Mouse (Mus musculus) adipocyte (in vitro differentiated cells): ENCODE results near the gene Nup210l.

Source experiments
- DNase-seq: peaks from one replicate; pipeline ENCODE4 v3.0.0-alpha.2; 2016; ENCODE audit warnings: low spot score

Gene Nup210l

DNA sequence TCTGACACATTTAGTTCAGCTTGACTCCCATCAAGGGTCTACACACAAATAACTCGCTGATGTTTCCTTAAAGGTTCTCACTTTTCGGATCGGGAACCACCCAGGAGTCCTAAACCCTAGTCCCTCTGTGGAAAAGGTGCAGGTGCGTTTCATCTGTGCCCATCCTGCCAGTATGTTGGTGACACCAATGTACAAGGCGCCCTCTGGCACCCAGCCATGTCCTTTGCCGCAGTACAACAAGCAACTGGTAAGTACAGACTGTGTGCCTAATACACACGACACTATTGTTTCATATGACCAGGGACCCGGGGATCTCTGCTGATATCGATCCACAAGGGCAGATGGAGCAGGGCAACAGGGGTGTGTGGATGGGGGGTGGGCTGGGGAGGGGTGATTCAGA is 55.8 kb downstream of the Nup210l start:
- no peak for DNase-seq

DNA sequence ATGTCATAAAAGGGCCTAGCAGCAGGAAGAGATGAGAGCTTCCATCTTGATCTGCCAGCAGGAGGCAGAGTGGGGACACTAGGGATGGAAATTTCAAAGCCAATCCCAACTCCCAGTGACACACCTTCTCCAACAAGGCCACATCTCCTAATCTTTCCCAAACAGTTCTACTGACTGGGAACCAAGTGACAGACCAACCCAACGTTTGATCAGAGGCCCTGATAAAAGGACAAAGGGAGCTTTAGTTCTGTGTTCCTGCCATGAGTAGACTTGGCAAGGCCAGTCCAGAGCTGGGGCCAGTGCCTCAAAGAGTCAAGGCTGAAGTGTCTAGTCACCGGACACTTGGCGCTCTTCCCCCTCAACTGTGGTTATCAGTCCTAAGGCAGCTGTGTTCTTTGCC is 57.6 kb downstream of the Nup210l start:
- no peak for DNase-seq

DNA sequence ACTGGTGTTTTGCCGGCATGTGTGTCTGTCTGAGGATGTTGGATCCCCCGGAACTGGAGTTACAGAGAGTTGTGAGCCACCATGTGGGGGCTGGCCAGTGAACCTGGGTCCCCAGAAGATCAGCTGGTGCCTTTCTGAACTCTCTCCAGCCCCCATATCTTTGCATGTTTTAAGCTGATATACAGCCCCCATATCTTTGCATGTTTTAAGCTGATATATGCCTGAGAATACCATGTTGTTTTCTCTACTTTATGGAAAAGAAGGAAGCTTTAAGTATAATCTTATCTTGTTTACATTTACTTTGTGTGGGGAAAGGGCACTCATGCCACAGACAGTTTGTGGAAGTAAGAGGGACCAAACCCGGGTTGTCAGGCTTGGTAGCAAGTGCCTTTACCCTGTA is 75.6 kb downstream of the Nup210l start:
- DNase-seq: no peak

DNA sequence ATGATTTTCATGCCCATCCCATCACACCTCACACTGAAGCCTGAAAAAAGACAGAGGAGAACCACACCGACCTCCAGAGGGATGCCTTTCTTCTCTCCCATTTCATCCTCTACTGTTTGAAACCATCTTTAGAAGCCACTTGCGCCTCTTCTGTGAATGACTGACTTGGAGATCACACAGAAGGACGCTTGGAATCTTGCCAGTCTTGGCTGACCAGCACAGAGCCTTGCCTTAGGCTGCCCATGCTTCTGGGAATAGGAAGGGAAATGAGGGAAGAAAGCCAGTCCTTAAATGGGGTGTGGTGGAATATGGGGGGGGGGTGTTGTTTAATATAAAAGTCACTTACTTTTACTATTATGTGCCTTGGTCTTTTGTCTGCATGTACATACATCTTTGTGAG is 79.6 kb downstream of the Nup210l start:
- peak; percentile 34 for DNase-seq

DNA sequence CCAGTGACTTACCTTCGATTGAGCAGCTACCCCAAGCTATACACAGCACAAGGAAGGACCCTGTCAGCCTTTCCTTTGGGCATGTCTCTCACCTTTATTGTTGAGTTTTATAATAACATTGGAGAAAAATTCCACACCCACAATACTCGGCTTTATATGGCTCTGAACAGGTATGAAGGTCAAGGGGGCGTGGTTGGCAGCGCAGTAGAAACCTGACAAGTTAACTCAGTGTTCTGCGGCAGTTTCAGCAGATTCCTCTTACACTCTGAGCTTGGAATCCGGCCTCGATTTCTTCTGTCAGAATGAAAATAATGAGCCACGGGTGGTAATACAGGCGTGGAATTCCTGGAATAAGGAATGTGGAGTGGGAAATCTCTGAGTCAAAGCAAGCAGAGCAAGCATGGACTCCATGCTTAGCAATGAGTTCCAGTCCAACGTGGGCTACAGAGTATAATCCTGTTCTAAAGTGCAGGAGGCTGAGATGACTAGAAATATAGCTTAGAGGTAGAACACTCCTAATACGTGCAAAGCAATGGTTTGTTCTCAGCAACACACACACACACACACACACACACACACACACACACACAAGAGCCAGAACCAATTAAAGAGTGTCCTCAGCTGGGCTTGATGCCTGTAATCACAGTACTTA is 87.1 kb downstream of the Nup210l start:
- no peak for DNase-seq

DNA sequence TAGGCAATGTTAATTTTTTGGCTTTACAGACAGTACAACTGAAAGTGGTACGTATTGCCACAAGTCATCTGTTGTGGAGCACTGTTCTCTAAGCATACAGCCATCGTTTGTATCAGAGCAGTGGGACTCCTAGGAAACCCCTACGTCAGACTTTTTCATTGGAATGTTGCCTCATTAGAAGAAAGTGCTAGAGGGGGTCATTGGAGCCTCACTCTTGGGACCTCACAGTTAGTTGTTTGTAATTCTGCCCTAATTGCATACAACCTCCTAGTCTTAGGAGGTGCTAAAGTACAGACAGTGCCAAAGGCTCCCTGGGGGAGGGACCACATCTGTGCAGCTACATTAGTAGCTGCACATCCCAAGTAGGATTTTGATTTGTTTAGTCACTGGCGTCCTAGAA is 90.8 kb downstream of the Nup210l start:
- DNase-seq: no peak

DNA sequence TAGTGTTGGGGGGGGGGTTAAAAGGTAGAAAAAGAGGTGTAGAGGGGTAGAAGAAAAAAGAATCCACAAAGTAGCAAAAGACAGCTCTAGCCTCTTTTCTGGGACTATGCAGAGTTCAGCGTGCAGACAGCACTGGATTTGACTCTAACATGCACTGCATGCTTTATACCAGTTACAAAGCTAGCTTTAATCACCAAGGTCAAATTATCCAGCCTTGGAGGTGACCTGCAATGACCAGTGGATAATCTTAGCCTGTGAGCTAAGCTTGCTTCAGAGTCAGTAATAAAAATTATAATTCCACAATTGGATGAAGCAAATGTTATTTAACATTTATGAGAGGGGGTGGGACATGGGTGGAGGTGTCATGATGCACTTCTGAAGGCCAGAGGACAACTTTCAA is 91.7 kb downstream of the Nup210l start:
- no peak for DNase-seq

DNA sequence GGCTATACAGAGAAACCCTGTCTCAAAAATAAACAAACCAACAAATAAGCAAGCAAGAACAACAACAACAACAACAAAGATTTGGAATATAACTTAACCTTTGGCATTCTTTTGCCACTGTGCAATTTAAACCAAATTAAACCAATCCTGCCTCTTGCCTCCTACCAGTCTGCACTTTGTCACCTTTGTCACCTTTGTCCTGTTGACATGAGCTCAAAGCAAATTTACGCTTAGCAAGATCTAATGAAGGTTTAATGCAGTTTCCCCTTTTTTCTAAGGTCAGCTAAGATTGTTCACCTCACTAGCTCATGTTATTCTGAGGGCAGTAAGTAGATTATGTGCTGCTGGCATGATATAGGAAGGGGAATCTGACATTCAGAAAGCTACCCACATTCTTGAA is 93.6 kb downstream of the Nup210l start:
- DNase-seq: no peak

DNA sequence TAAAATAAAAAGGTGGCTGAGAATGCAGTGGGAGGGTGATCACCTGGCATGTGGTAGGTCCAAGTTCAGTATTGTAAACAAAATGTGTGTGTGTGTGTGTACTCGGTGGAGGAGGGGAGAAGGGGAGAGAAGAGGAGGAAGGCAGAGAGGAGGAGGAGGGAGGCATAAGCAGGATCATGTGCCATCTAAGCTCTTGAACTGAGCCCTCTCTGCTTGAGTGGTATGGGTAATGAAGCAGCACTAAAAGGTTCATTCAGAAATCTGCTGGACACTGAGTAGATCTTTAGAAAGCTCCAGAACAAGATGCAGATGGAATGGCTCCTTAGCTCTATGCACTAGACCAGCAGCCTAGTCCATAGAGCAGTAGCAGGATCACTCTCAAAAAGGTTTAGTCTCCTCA is 99.0 kb downstream of the Nup210l start:
- no peak for DNase-seq

DNA sequence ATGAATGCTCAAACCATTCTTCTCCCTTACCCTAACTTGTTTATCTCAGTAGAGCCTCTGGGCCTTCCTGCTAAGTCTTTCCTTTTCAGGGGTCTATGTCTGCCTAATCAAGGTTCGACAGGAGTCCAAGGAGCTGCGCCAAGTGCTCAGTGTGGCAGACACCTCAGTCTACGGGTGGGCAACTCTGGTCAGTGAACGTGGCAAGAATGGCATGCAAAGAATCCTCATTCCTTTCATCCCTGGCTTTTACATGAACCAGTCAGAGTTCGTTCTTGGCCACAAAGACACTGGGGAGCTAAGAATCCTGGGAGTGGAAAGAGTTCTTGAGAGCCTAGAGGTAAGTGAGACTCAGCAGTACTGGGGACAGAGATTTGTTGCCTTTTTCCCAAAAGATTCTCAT is 99.7 kb downstream of the Nup210l start:
- DNase-seq: no peak

DNA sequence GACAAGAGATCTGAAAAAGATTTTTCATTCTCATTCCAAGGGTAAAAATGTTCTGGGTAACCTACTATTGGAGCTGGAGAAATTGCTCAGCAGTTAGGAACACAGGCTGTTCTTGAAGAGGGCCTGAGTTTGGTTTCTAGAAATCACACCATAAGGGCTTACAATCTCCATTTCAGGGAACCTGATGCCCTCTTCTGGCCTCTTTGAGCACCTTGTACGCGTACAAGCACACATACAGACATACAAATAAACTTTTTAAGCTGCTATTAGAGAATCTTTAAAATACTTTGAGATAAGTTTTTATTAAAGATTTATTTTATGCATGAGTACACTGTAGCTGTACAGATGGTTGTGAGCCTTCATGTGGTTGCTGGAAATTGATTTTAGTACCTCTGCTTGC is 100.7 kb downstream of the Nup210l start:
- DNase-seq: no peak

DNA sequence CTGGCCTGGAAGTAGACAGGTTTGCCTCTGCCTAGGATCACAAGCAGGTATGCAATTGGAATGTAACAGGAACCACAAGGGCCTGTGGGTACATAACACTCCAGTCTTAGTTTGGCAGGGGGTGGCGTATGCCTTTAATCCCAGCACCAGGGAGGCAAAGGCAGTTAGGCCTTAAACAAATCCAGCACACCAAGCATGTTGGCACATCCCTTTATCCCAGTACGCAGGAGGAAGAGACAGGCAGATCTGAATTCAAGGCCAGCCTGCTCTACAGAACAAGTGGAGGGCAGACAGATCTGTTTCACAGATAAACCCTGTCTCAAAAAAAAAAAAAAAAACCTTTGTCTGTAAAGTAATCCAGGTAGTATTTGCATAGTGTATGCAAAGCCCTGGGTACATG is 104.7 kb downstream of the Nup210l start:
- no peak for DNase-seq

DNA sequence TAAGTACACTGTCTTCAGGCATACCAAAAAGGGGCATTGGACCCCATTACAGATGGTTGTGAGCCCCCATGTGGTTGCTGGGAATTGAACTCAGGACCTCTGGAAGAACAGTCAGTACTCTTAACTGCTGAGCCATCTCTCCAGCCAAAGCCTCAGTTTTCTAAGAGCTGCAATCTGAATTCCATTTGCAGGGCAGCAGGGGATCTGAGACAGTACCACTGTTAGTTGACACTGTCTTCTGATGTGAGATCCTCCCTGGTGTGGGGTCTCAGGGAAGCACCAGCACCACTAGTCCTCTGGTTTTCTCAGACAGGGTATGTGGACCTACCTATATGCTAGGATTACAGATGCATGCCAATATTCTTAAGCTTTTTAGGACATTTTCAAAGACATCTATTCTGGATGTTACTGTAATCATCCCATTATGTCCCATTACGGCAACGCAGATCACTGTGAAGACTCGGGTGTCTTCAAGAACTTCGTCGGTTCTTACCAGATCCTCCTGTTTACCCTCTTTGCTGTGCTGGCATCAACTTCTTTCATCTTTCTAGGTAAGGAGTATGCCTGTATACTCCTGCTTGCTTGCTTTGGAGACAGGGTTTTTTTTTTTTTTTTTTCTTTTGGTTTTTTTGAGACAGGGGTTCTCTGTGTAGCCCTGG is 106.1 kb downstream of the Nup210l start:
- no peak for DNase-seq

DNA sequence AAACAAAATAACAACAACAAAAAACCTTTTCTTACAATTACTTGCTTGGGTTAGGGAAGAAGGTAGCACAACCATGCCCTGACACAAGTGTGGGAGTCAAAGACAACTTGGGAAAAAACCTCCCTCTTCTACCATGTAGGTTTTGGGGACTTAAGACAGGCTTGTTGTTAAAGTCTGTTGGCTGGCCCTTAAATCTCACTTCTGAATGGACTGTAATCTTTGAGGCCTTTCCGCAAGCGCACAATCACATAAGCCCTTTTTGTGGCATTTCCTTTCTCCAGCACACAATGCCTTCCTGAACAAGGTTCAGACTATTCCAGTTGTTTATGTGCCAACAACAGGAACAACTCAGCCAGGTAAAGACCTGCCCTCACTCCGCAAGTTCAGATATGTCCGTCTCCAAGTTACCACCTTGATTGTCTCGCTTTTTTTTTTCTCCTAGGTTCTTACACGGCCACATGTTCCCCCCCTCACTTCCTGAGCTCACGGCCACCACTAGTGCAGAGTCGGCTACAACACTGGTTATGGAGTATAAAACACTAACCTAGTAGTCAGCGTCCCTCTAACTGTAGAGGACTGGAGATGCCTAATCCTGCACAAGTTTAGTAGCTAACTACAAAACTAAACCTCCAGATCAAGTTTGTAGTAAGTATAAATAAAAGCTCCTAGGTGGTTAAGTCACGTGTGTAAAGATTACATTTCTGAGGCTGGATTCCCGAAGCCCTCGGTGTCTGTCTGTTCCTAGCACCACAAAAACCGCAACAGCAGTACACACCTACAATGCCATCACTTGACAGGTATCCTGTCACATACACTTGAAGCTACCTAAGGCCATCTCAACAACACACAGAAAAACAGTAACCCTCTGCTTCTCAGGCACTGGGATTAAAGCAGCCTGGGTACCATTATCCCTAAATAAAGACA is 107.8 kb downstream of the Nup210l start:
- no peak for DNase-seq

DNA sequence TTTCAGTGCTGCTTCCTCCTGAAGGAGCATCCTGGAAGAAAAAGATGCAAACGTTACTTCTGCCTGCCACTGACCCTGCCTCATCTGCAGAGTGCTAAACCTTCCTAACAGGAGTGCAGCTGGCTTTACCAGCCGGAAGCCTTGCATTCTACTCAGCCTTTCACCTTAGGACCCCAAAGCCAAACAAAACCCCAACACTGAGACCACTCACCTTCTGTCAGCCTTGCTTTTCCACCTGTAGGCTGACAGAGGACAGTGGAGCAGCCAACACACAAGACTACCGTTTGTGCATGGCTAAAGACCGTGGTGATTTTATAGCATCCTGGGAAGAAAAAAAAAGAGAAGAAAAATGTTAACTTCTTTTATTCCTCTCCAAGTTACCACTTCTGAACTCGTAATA is 108.8 kb downstream of the Nup210l start:
- no peak for DNase-seq

DNA sequence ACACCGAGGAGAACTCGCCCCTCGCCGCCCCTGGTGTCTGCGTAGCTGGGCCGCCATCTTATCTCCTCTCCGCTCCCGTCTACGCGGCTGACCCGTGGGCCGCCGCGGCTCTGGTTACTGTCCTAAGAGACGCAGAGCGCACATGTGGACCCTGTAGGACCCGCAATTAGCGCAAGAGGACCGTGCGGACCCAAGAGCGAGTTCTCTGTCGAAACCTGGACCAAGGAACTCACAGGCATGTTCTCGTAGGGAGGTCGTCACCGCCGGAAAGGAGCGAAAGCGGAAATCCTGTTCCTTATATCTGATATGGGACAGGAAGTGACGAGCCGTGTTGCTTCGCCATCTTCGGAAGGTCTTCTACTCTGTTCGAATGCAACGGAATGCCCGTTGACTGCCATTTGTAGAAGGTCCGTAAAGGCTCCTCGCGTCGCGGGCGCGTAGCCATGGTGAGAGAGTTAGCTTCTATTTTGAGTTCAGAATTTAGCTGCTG is 109.5 kb downstream of the Nup210l start, which contains the start of the genes Rps27 and Rab13:
TSS of gene Rps27 (minus strand) at position 275 of the 490 bp plus-strand sequence.
TSS of gene Rab13 (plus strand) at position 319 of the 490 bp plus-strand sequence.
- DNase-seq: peak; percentile 96

DNA sequence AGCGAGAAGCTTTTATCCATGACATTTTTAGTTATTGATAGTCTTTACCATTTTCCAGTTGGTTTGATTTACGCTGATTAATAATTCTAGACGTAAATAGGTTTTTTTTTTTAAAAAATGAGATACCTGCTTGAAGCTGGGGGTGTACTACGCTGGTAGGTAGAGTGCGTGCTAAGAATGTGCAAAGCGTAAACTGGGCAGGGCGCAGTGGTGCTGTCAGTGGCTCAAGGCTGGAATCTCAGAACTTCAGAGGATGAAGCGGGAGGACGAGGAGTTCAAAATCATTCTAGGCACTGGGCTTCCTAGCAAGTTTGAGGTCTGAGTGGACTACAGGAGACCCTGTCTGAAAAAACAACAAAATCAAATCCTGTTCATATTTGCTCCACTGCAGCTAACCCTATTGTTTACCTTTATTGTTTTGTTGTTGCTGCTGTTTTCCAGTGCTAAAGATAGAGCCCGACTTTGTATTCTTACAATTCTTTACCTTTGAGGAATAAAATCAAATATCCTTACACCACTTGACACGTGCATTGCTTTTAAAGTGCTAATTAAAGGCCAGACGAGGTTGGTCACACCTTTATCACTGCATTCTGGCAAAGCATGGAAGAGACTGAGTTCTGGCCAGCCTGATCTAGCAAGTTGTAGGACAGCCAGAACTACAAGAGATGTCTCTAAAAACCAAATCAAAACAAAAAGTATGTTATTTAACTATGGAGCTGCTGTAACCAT is 110.2 kb downstream of the Nup210l start:
- no peak for DNase-seq

DNA sequence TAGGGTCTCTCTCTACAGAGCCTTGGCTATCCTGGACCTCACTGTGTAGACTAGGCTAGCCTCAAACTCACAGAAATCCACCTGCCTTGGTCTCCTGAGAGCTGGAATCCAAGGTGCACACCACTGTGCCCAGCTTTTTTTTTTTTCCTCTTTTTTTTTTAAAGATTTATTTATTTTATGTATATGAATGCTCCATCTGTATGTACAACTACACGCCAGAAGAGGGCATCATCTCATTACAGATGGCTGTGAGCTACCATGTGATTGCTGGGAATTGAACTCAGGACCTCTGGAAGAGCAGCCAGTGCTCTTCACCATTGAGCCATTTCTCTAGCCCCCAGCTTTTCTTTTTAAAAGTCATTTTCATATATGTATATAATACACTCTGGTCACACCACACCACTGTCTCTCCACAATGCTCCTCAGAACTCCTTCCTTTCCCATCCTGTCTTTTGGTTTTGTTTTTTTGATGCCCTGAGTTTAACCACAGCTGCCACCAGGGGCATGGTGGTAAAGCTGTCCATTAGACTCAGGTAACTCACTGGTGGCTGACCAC is 112.0 kb downstream of the Nup210l start:
- DNase-seq: no peak

DNA sequence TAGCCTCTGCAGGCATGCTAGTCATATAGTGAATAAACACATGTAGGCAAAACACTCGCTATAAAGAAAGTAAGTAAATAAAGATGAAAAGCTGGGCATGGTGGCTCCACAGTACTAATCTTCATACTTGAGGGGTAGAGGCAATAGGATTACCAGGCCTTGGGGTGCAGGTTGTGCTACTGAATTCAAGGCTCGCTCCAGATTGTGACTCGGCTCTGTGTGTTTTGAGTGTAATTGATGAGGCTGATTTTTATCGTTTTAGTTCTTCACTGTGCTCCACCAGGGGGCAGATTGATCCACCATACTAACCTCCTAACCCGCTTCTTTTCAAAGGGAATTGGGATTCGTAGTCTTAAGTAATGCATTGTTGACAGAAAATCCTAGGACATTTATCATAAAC is 116.2 kb downstream of the Nup210l start:
- peak; percentile 84 for DNase-seq

DNA sequence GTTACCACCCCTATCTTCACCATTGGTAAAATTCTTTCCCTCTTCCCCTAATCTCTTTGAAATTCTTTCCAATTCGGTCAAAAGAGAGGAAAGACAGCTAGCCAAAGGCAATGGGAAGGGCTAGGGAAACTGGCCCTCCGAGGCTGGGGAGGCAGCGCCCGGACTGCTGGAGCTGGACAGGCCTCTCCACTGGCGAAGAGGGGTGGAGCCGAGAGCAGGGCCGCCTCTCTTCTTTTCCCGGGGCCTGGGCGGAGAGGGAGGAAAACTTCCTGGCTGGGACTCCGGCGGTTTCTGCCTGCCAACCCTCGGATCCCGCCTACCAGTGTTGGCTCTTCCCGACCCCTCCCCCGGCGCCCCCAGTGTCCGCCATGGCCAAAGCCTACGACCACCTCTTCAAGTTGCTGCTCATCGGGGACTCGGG is 116.6 kb downstream of the Nup210l start:
- DNase-seq: peak; percentile 86

DNA sequence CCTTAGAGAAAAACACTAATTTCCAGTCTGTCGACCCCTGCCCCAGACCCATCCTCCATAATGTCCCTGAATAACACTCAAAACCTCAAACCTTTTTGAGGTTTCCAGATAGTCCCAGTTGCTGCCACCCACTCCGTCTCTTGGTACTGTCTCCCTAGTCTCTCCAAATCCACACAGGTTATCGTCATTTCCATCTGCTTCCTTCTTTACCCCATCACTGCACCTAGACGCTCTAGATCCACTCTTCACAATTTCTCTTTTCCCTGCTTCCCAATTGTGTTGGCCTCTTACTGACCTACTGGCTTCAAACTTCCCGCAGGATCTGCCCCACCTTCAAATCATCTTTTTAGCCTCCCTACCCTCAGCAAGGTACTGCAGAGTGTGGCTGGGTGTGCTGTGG is 117.2 kb downstream of the Nup210l start:
- no peak for DNase-seq

DNA sequence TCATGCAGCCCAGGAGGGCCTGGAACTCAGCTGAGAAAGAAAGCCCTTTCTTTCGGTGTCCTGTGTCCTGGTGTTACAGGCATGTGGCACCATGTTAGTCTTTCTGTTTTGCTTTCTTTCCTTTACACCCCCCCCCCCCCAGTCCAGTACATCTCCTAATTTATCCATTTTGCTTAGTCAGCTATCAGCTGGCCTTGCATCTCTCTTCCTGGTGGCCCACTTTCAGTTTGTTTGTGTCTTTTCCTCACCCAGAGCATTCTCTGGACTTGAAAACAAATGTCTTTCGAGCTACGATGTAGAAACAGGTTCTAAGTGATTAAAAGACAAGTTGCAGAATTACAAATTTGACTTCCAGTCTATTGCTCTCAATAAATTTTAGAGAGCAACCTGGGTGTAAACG is 118.5 kb downstream of the Nup210l start:
- no peak for DNase-seq
